Mouse (Mus musculus): Measurements from ENCODE around the gene Pbld1.

GRCm38 (mm10) chr10:63056966-63057750 lies 2.8 kb upstream of the Pbld1 start:
- TF ChIP-seq CTCF (IDR thresholded peaks at IDR 0.05; ENCODE audit: low read depth) (no peak), EP300 (IDR thresholded peaks at IDR 0.05; ENCODE audit: low read depth) (no peak)

Data from liver, embryonic 14.5 days (tissue).